Mouse (Mus musculus) ES-Bruce4 (cell line): Measurements from ENCODE around the gene Tm7sf3. TPM values are rescaled to one million over a fixed set of nuclear protein-coding genes. Genes with fewer than 3 reads are reported as not detected.

Experiments
- H3K27ac ChIP-seq: 2 replicates; pipeline ENCODE4 v1.5.1; 2012; ENCODE audit warnings: low read length, inconsistent platforms; ENCODE audit not compliant: insufficient read depth
- H3K27me3 ChIP-seq: 2 replicates; pipeline ENCODE4 v1.6.1; 2012; ENCODE audit warnings: mild to moderate bottlenecking, low read length, inconsistent platforms; ENCODE audit not compliant: control insufficient read depth, poor library complexity, insufficient read depth, severe bottlenecking
- H3K36me3 ChIP-seq: 2 replicates; pipeline ENCODE4 v1.6.1; 2012; ENCODE audit warnings: inconsistent platforms, mild to moderate bottlenecking, low read length, moderate library complexity; ENCODE audit not compliant: control insufficient read depth, poor library complexity, insufficient read depth, severe bottlenecking
- H3K4me1 ChIP-seq: one replicate; pipeline ENCODE4 v1.8.1; 2011; ENCODE audit warnings: low read length; ENCODE audit not compliant: control insufficient read depth, insufficient read depth
- H3K4me3 ChIP-seq: 2 replicates; pipeline ENCODE4 v1.5.1; 2011; ENCODE audit warnings: low read depth, mild to moderate bottlenecking, low read length
- H3K9ac ChIP-seq: 2 replicates; pipeline ENCODE4 v1.6.1; 2012; ENCODE audit warnings: low read depth, mild to moderate bottlenecking, inconsistent platforms; ENCODE audit not compliant: poor library complexity, severe bottlenecking
- H3K9me3 ChIP-seq: replicated peaks from 2 replicates; pipeline ENCODE4 v1.6.1; 2012; ENCODE audit warnings: mild to moderate bottlenecking, low read length, inconsistent platforms; ENCODE audit not compliant: control insufficient read depth, poor library complexity, insufficient read depth, severe bottlenecking
- CTCF ChIP-seq: IDR thresholded peaks from one replicate; pipeline ENCODE4 v1.8.1; 2011; ENCODE audit warnings: low read depth, low read length
- EP300 ChIP-seq: IDR thresholded peaks from 2 replicates; pipeline ENCODE4 v1.6.1; 2011; ENCODE audit warnings: low read depth, low read length; ENCODE audit not compliant: insufficient read depth
- POLR2A ChIP-seq: IDR thresholded peaks from one replicate; pipeline ENCODE4 v1.8.1; 2011; ENCODE audit warnings: low read length; ENCODE audit not compliant: insufficient read depth
- polyA plus RNA-seq: library from polyadenylated mRNA; stranded (reverse); fragments of >200 nt; gene quantifications from 2 replicates; pipeline ENCODE4 v1.2.4, GENCODE M21; 2011; ENCODE audit warnings: low read depth; ENCODE audit not compliant: missing spikeins, insufficient read depth, insufficient read length

Gene Tm7sf3
- polyA plus RNA-seq, 1 experiment = 46.1 TPM

DNA sequence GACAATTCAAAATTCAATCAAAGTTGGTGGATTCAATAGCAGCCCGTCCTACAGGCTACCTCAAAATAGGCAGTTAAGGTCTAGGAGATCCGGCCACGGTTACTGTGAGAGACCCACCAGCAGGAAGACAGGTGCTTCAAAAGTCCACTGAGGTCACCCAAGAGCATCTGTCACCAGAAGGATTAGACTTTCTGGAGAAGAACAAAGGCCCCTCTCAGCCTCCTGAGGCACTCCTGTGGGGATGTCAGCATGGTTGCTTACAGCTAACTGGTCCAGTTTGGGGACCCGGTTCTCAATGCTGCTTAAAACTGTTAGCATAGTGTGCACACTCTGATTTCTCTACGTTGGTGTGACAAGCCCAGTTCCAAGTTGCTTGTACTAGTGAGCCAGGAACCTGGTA lies 29.5 kb upstream of the Tm7sf3 start:
- Histone ChIP-seq H3K27ac (no peak overlapping the region), H3K36me3 (no peaks in the 10 kb centered on the region), H3K9ac (no peak overlapping the region), H3K4me3 (no peak overlapping the region), H3K9me3 (no peaks in the 10 kb centered on the region), H3K4me1 (no peaks in the 10 kb centered on the region), H3K27me3 (no peaks in the 10 kb centered on the region)
- TF ChIP-seq POLR2A = no peak
- no peak for TF ChIP-seq EP300
- no peak for TF ChIP-seq CTCF

DNA sequence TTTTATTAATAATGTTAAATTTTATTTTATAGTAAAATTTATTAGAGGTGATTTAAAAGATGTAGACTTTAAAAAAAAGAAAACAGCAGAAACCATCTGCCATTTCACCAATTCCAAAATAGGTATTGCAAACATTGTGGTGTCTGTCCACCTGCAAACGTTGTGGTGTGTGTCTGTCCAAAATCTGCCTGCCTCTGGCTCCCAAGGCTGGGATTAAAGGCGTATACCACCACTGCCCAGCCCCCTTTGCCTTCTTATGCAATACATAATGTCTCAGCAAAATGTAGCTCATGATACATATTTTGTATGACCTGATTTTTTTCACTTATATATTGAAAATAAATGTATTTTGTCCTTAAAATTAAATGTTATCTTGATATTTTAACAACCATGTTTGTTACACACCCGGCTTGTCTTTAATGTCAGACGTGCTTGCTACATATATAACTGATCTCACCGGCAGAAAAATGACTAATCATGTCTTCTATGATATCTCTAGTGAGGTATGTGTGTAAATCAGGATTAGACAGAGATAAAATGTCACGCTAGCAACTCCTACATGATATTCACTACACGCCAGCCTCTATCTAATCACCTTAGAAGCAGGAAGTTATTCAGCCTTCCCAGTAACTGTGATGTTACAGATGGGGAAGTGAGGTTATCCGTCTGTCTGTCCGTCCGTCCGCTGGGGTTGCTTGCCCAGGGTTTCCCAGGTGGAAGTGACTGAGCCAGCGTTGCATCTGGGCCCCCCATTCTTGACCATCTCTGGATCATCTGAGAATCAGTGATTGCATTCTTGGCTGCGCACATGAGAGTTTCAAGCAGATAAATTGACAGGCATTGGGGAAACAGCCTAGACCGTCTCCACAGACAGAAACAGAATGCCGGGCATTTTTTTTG lies 28.6 kb upstream of the Tm7sf3 start:
- Histone ChIP-seq H3K4me3 (no peak overlapping the region), H3K36me3 (no peaks in the 10 kb centered on the region), H3K9ac (no peak overlapping the region), H3K27ac (no peak overlapping the region), H3K4me1 (no peaks in the 10 kb centered on the region), H3K27me3 (no peaks in the 10 kb centered on the region), H3K9me3 (no peaks in the 10 kb centered on the region)
- no peak for TF ChIP-seq POLR2A
- TF ChIP-seq CTCF = no peak
- TF ChIP-seq EP300 = no peak

DNA sequence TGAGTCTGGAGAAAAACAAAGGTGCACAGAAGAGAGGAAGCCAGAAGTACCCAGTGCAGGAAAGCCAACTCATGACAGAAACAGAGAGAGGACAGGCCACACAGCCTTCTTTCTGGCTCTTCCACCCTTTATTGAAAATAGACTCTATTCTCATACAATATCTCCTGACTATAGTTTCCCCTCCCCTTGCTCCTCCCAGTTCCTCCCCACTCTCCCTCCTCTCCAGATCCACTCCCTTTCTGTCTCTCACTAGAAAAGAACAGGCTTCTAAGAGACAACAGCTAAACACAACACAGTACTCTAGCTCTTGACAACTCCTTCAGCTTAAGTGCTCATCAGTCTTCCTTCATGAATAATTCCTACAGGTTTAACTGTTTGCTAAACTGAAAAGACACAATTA lies 26.0 kb upstream of the Tm7sf3 start:
- H3K9ac ChIP-seq = no peak overlapping the region
- no peaks in the 10 kb centered on the region for H3K4me1 ChIP-seq
- no peaks in the 10 kb centered on the region for H3K9me3 ChIP-seq
- no peak overlapping the region for H3K4me3 ChIP-seq
- no peak for TF ChIP-seq EP300
- no peak for TF ChIP-seq CTCF
- no peak for TF ChIP-seq POLR2A
- no peak overlapping the region for H3K27ac ChIP-seq
- H3K27me3 ChIP-seq = no peaks in the 10 kb centered on the region
- H3K36me3 ChIP-seq = no peaks in the 10 kb centered on the region

- H3K9me3 ChIP-seq = no peaks in the 10 kb centered on the region
- no peak overlapping the region for H3K4me3 ChIP-seq
- no peak overlapping the region for H3K27ac ChIP-seq
- H3K36me3 ChIP-seq = no peaks in the 10 kb centered on the region
- TF ChIP-seq EP300 (no peak), CTCF (no peak), POLR2A (no peak)
- no peak overlapping the region for H3K9ac ChIP-seq
- no peaks in the 10 kb centered on the region for H3K4me1 ChIP-seq
- no peaks in the 10 kb centered on the region for H3K27me3 ChIP-seq
These were observed 24.2 kb upstream of the Tm7sf3 start for GRCm38 (mm10) chr6:146666811-146667210.

DNA sequence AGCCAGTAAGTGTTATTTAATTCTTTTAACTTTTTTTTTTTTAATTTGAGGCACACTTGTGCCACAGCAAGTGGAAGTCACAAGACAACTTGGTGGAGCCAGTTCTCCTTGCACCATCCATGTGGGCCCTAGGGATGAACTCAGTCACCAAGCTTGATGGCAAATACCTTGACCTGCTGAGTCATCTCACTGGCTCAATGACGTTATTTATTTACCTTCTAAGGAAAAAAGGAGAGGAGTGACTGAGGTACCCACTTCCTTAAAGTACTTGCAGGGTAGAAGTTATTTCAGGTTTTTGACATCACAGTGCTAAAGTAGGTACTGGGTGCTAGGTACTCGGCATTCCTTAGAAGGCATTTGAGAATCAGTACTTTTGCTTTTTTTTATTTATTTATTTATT lies 22.8 kb upstream of the Tm7sf3 start:
- no peaks in the 10 kb centered on the region for H3K36me3 ChIP-seq
- no peak overlapping the region for H3K27ac ChIP-seq
- no peak overlapping the region for H3K9ac ChIP-seq
- no peaks in the 10 kb centered on the region for H3K9me3 ChIP-seq
- H3K27me3 ChIP-seq = no peaks in the 10 kb centered on the region
- H3K4me1 ChIP-seq = no peaks in the 10 kb centered on the region
- no peak for TF ChIP-seq POLR2A
- no peak for TF ChIP-seq CTCF
- TF ChIP-seq EP300 = no peak
- no peak overlapping the region for H3K4me3 ChIP-seq

DNA sequence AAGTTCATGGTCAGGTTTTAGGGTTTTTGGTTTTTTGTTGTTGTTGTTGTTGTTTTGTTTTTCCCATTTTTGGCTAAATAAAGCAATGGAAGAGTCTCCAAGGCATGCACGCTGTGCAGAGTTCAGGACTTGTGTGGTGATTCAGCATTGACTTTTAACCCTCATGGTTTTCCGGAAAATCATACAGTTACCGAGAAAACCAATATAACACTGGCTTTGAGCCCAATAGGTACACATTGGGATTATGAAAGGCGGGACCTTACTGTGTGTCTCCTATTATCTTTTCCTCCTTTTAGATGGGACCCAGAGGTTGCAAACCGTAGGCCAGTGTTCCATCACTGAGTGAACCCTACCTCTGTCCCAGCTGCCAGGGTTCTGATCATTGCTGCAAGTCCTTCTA lies 22.3 kb upstream of the Tm7sf3 start:
- Histone ChIP-seq H3K9me3 (no peaks in the 10 kb centered on the region), H3K4me3 (no peak overlapping the region), H3K36me3 (no peaks in the 10 kb centered on the region), H3K27ac (no peak overlapping the region), H3K9ac (no peak overlapping the region), H3K27me3 (no peaks in the 10 kb centered on the region), H3K4me1 (no peaks in the 10 kb centered on the region)
- TF ChIP-seq POLR2A = no peak
